Mouse (Mus musculus): ENCODE measurements around the gene Stam. TPM values are rescaled to one million over a fixed set of nuclear protein-coding genes. Genes with fewer than 3 reads are reported as not detected.

The Stam gene
- 73.7 and 77.4 TPM in 2 replicates for polyA plus RNA-seq (2012; rRNA removed)

DNA sequence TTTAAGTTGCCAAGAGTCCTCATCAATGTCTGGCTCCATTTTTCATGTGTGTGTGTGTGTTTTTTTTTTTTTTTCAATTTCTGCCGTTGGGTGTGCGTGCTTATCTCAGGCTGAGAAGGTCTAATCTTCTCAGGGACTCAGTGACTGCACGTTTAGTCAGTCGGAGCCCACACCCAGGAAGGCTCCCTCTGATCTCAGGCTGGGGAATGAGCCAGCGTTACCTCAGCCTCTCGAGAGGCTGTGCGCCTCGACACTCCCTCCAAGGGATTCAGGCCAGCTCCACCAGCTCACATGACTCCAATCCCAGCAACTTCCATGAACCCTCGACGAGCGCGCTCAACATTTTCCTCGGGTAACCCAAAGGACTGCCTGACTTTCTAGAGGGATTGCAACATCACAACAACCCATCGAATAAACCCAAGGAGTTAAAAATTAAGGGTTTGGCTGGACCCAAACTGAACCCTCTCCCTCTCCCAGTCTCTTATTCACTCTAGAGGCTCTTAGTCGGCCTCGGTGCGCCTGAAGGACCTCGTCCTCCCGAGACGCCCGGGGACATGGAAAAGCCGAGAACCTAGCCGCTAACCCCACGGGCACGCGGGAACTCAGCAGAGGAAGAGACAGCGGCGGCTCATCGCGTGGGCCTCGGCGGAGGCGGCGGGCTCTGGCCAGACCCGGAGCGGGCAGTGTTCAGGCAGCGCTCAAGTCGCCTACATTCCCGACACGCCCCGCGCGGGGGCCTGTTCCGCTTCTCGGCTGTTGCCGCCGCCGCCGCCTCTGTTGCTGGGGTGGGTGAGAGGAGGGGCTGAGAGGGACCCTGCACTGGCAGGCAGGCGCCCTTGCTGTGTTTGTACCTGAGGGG, at the start of gene Stam:
Stam (plus strand) TSS at position 737 of the 859 bp plus-strand sequence.
- no peak for TF ChIP-seq CTCF (IDR thresholded peaks at IDR 0.05; ENCODE audit: borderline replicate concordance, extremely low read depth, insufficient read depth, insufficient read length)
- peak; percentile 77; the same call in 1 of the 2 replicates for TF ChIP-seq POLR2A (IDR thresholded peaks at IDR 0.05; ENCODE audit: borderline replicate concordance, extremely low read depth, insufficient read depth, insufficient read length, poor library complexity, severe bottlenecking)

GRCm38 (mm10) chr2:14041249-14041648, 32.6 kb upstream of the Stam start:
- no peak for DNase-seq (ENCODE audit: low read depth)
- TF ChIP-seq POLR2A (IDR thresholded peaks at IDR 0.05; ENCODE audit: borderline replicate concordance, extremely low read depth, insufficient read depth, insufficient read length, poor library complexity, severe bottlenecking): no peak
- no peak for TF ChIP-seq CTCF (IDR thresholded peaks at IDR 0.05; ENCODE audit: borderline replicate concordance, extremely low read depth, insufficient read depth, insufficient read length)

More for the DNA sequence above, at the start of gene Stam:
- peak; percentile 97 for DNase-seq (ENCODE audit: low read depth)

GRCm38 (mm10) chr2:14043011-14043410, 30.9 kb upstream of the Stam start:
- DNase-seq (ENCODE audit: low read depth): no peak
- TF ChIP-seq POLR2A (IDR thresholded peaks at IDR 0.05; ENCODE audit: borderline replicate concordance, extremely low read depth, insufficient read depth, insufficient read length, poor library complexity, severe bottlenecking) (no peak), CTCF (IDR thresholded peaks at IDR 0.05; ENCODE audit: borderline replicate concordance, extremely low read depth, insufficient read depth, insufficient read length) (no peak)

- DNase-seq (ENCODE audit: low read depth): peak; percentile 13
- TF ChIP-seq POLR2A (IDR thresholded peaks at IDR 0.05; ENCODE audit: borderline replicate concordance, extremely low read depth, insufficient read depth, insufficient read length, poor library complexity, severe bottlenecking) (no peak), CTCF (IDR thresholded peaks at IDR 0.05; ENCODE audit: borderline replicate concordance, extremely low read depth, insufficient read depth, insufficient read length) (no peak)
Observed at GRCm38 (mm10) chr2:14043577-14044170, 30.2 kb upstream of the Stam start.

- TF ChIP-seq POLR2A (IDR thresholded peaks at IDR 0.05; ENCODE audit: borderline replicate concordance, extremely low read depth, insufficient read depth, insufficient read length, poor library complexity, severe bottlenecking) (no peak), CTCF (IDR thresholded peaks at IDR 0.05; ENCODE audit: borderline replicate concordance, extremely low read depth, insufficient read depth, insufficient read length) (peak; percentile 78)
- DNase-seq (ENCODE audit: low read depth): peak; percentile 92
Observed at GRCm38 (mm10) chr2:14048381-14048780, 25.5 kb upstream of the Stam start.

- no peak for DNase-seq (ENCODE audit: low read depth)
- TF ChIP-seq CTCF (IDR thresholded peaks at IDR 0.05; ENCODE audit: borderline replicate concordance, extremely low read depth, insufficient read depth, insufficient read length) (no peak), POLR2A (IDR thresholded peaks at IDR 0.05; ENCODE audit: borderline replicate concordance, extremely low read depth, insufficient read depth, insufficient read length, poor library complexity, severe bottlenecking) (no peak)
Observed at GRCm38 (mm10) chr2:14048808-14049207, 25.1 kb upstream of the Stam start.

DNA sequence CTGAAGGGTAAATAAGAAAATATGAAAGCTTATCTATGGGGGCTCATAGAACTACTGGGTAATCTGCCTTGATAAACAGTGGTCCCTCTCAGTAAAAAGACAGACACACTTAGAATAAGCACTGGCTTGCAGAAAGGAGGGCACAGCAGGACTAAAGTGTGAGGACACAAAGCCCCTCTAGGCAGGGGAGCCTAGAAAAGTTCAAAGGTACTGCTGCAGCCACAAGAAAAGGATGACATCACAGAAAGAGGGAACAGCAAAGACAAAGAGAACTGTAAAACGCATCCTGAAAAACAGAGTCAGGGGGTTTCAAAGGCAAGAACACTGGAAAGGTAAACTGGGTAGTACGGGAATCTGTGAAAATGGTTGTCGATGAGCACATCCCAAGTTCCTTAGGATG, 20.3 kb upstream of the Stam start:
- no peak for DNase-seq (ENCODE audit: low read depth)
- TF ChIP-seq POLR2A (IDR thresholded peaks at IDR 0.05; ENCODE audit: borderline replicate concordance, extremely low read depth, insufficient read depth, insufficient read length, poor library complexity, severe bottlenecking): no peak

- TF ChIP-seq CTCF (IDR thresholded peaks at IDR 0.05; ENCODE audit: borderline replicate concordance, extremely low read depth, insufficient read depth, insufficient read length) (no peak), POLR2A (IDR thresholded peaks at IDR 0.05; ENCODE audit: borderline replicate concordance, extremely low read depth, insufficient read depth, insufficient read length, poor library complexity, severe bottlenecking) (no peak)
Observed at GRCm38 (mm10) chr2:14054163-14054562, 19.7 kb upstream of the Stam start.

DNA sequence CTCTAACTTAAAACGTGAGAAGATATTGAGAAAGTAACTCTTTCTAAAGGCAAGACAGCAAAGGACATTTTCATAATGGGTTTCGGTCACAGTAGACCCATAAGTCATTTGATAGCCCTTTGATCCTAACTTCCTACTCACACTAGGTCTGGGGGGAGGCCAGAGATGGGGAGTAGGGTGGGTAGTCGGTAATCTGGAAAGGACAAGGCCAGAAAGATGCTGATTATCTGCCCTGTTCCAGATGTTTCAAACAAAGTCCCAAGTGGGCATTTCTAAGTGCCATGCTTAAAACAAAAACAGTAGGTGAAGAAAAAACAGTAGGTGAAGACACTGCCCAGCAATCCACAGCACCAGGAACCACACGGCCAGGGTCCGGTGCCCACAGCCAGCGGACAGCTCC, 19.2 kb upstream of the Stam start:
- TF ChIP-seq CTCF (IDR thresholded peaks at IDR 0.05; ENCODE audit: borderline replicate concordance, extremely low read depth, insufficient read depth, insufficient read length): no peak
- no peak for TF ChIP-seq POLR2A (IDR thresholded peaks at IDR 0.05; ENCODE audit: borderline replicate concordance, extremely low read depth, insufficient read depth, insufficient read length, poor library complexity, severe bottlenecking)
- DNase-seq (ENCODE audit: low read depth): no peak

More at GRCm38 (mm10) chr2:14054163-14054562, 19.7 kb upstream of the Stam start:
- no peak for DNase-seq (ENCODE audit: low read depth)

DNA sequence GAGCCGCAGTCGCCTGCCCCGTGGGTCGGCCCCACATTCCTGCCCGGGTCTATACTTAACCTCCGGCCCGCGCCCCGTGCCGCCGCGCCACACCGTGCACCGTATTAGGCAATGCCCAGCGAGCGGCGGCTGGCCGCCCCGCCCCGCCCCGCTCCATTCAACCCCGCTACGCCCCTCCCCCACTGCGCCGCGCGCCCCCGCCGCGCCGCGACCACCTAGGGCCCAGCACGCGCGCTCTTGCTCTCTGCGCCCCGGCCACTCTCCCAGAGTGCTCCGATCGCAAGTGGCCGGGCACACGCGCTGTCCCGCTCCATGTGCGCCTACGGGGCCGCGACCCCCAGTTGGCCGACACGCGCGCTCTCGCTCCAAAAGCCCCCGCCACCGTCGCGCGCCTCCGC, 18.7 kb upstream of the Stam start:
- no peak for DNase-seq (ENCODE audit: low read depth)
- TF ChIP-seq CTCF (IDR thresholded peaks at IDR 0.05; ENCODE audit: borderline replicate concordance, extremely low read depth, insufficient read depth, insufficient read length) (no peak), POLR2A (IDR thresholded peaks at IDR 0.05; ENCODE audit: borderline replicate concordance, extremely low read depth, insufficient read depth, insufficient read length, poor library complexity, severe bottlenecking) (no peak)

DNA sequence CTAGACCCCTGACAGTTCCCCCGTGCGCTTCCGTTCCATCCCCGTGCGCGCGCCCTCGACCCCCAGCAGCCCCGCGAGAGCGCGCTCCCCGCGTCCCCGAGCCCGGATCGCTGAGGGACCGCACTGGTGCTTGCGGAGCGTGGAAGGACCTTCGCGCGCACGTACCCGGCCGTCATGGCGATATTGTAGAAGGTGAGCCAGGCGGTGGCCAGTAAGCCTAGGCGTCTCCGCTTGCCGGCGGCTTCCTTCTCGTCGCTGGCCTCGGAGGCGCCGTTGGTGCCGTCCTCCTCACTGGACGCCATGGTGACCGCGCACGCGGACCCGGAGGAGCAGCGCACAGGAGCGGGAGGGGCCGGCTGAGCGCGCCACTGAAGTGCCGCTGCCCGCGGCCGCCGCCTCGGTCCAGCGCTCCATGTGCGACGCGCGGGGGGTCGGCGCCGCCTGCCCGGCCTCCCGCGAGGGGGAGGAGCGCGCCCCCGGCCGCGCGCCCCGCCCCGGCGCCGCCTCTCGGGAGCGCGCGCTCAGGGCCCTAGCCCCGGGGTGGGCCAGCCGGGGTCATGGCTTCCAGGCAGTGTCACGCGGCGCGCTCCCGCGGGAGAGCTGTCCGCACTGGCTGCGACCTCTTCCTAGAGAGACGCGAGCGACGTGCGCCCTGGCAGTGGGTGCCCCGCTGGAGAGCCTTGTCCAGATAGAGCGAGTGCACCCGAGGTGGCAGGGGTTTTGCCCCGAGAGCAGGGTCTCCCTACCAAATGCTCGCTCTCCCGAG, 18.1 kb upstream of the Stam start, which contains the start of gene Hacd1:
Hacd1 (minus strand) TSS at position 570 of the 766 bp plus-strand sequence.
- TF ChIP-seq CTCF (IDR thresholded peaks at IDR 0.05; ENCODE audit: borderline replicate concordance, extremely low read depth, insufficient read depth, insufficient read length) (no peak), POLR2A (IDR thresholded peaks at IDR 0.05; ENCODE audit: borderline replicate concordance, extremely low read depth, insufficient read depth, insufficient read length, poor library complexity, severe bottlenecking) (0 out of 2 replicates have a peak, but pooled peaks have one; percentile 5)
- DNase-seq (ENCODE audit: low read depth): peak; percentile 97

Measured in brain, embryonic 14.5 days (tissue).